25 mouse cellular contexts compared by ENCODE assay signal in genomic region chr7:76410403-76411180, GRCm38 (mm10).
A peak's percentile ranks its signal among the peaks of the same experiment; 100 is the strongest.
DNase-seq lines count a peak whose midpoint lies in the region; ATAC-seq and TF ChIP-seq lines count a peak whose summit lies in the region.
"Had no signal": no experiment of that assay in that cellular context is flagged by ENCODE, and none has a peak within 500 bp of the region (broad histone marks: within the 10 kb centered on the region; RNA-seq: fewer than 3 reads in every experiment).

No protein-coding gene starts in this region.

- TF ChIP-seq EP300 in lung, postnatal 0 days (IDR thresholded peaks at IDR 0.05), result no peak

- peak; percentile 8; the same call in 1 of the 2 replicates for ATAC-seq in lung, postnatal 0 days
- ATAC-seq in heart, embryonic 14.5 days (ENCODE audit: insufficient number of reproducible peaks, insufficient read depth, low FRiP score, low read depth), result 0 out of 2 replicates have a peak, but pooled peaks have one; percentile 31
- ATAC-seq: midbrain, embryonic 13.5 days had no signal

- TF ChIP-seq CTCF in lung, postnatal 0 days (IDR thresholded peaks at IDR 0.05), result no peak
- no peak for TF ChIP-seq CTCF in lung, adult 2 months (IDR thresholded peaks at IDR 0.05; ENCODE audit: insufficient read depth, low read length)

- H3K27me3 ChIP-seq in lung, postnatal 0 days (replicated peaks; ENCODE audit: insufficient read depth, low read length), result no peaks in the 10 kb centered on the region
- H3K27me3 ChIP-seq in heart, embryonic 14.5 days (ENCODE audit: control insufficient read depth, insufficient read depth, low read length), result no peaks in the 10 kb centered on the region
- H3K27me3 ChIP-seq: embryonic facial prominence, embryonic 13.5 days; forebrain, embryonic 12.5 days; liver, embryonic 15.5 days had no signal

- H3K27ac ChIP-seq in lung, postnatal 0 days (ENCODE audit: low read length), result no peak overlapping the region
- H3K27ac ChIP-seq in heart, embryonic 14.5 days (replicated peaks in 1 of 2; ENCODE audit: control insufficient read depth in 1 of 2, insufficient read depth in 1 of 2, low read depth in 2 of 2, low read length in 2 of 2), result peak overlapping the region; percentile 47 to 53
- H3K27ac ChIP-seq: embryonic facial prominence, embryonic 13.5 days; forebrain, embryonic 12.5 days; hindbrain, embryonic 14.5 days; limb, embryonic 10.5 days; liver, embryonic 15.5 days; midbrain, embryonic 13.5 days had no signal

- H3K36me3 ChIP-seq in lung, postnatal 0 days (ENCODE audit: insufficient read depth, low read length), result no peaks in the 10 kb centered on the region
- H3K36me3 ChIP-seq in heart, embryonic 14.5 days (ENCODE audit: control insufficient read depth, insufficient read depth, low read length), result no peaks in the 10 kb centered on the region
- H3K36me3 ChIP-seq: embryonic facial prominence, embryonic 13.5 days; forebrain, embryonic 12.5 days; limb, embryonic 10.5 days; liver, embryonic 15.5 days; midbrain, embryonic 13.5 days had no signal

- no peak overlapping the region for H3K9ac ChIP-seq in lung, postnatal 0 days (replicated peaks; ENCODE audit: low read depth)
- peak overlapping the region; percentile 41; the same call in 1 of the 2 replicates for H3K9ac ChIP-seq in heart, embryonic 14.5 days (ENCODE audit: low read length)
- H3K9ac ChIP-seq: embryonic facial prominence, embryonic 13.5 days; forebrain, embryonic 12.5 days; hindbrain, embryonic 14.5 days; liver, embryonic 15.5 days; midbrain, embryonic 13.5 days had no signal

- no peaks in the 10 kb centered on the region for H3K9me3 ChIP-seq in lung, postnatal 0 days (ENCODE audit: low read length)
- H3K9me3 ChIP-seq in heart, embryonic 14.5 days (ENCODE audit: control insufficient read depth, low read length), result no peaks in the 10 kb centered on the region
- H3K9me3 ChIP-seq: embryonic facial prominence, embryonic 13.5 days; forebrain, embryonic 12.5 days; limb, embryonic 10.5 days; liver, embryonic 15.5 days; midbrain, embryonic 13.5 days had no signal

- 48% methylated on average over 9 of the region's 9 CpGs for WGBS in lung, postnatal 0 days
- WGBS in lung, adult 2 months, result 54% methylated on average over 9 of the region's 9 CpGs
- WGBS in heart, embryonic 14.5 days, result 15% methylated on average over 9 of the region's 9 CpGs

- DNase-seq in adrenal gland, adult 2 months, result peak; percentile 29
- DNase-seq in adrenal gland, adult 8-10 months, result no peak
- peak; percentile 23 for DNase-seq in lung, postnatal 0 days (ENCODE audit: low spot score)
- DNase-seq in lung, adult 2 months, result no peak
- peak; percentile 27 for DNase-seq in heart, postnatal 4 days
- DNase-seq in kidney, adult 9 months, result no peak
- no peak for DNase-seq in ovary, adult 18-20 months (ENCODE audit: low spot score)
- DNase-seq: cerebellum, adult 2 months; cerebellum, postnatal 36 days; embryo, embryonic 11 days; kidney, adult 8-10 months; kidney, postnatal 14 days; liver; lung, postnatal 10 days; right cerebral cortex, postnatal 25 days; spleen, adult 18-20 months; thymus, postnatal 14 days had no signal

- no peaks in the 10 kb centered on the region for H3K4me1 ChIP-seq in lung, postnatal 0 days (ENCODE audit: insufficient read depth, low read depth, low read length)
- H3K4me1 ChIP-seq in lung, adult 2 months (ENCODE audit: control insufficient read depth, insufficient read depth, low read length), result no peaks in the 10 kb centered on the region
- H3K4me1 ChIP-seq in heart, embryonic 14.5 days (ENCODE audit: control insufficient read depth in 2 of 2, insufficient read depth in 2 of 2, low read length in 2 of 2), result peaks cover 3 to 14% of the 10 kb centered on the region in 2 experiments; a peak in 3 of 4 replicates
- H3K4me1 ChIP-seq: embryonic facial prominence, embryonic 13.5 days; limb, embryonic 10.5 days; liver, embryonic 15.5 days had no signal

- no peak for TF ChIP-seq POLR2A in lung, adult 2 months (IDR thresholded peaks at IDR 0.05; ENCODE audit: borderline replicate concordance, extremely low read depth, low read depth, low read length)

- H3K4me3 ChIP-seq in lung, postnatal 0 days (ENCODE audit: low read depth, low read length), result no peak overlapping the region
- H3K4me3 ChIP-seq in lung, adult 2 months (replicated peaks; ENCODE audit: extremely low read depth, low read depth, low read length), result no peak overlapping the region
- H3K4me3 ChIP-seq in heart, embryonic 14.5 days (ENCODE audit: control insufficient read depth in 1 of 2, insufficient read depth in 1 of 2, low read depth in 1 of 2, low read length in 2 of 2), result peak overlapping the region in 1 of 2 experiments; percentile 18; a peak in 2 of 4 replicates
- H3K4me3 ChIP-seq: embryonic facial prominence, embryonic 13.5 days; erythroblast, embryonic 14.5 days; forebrain, embryonic 12.5 days; limb, embryonic 10.5 days; liver, embryonic 15.5 days; midbrain, embryonic 13.5 days had no signal

- H3K4me2 ChIP-seq in lung, postnatal 0 days (replicated peaks; ENCODE audit: low read depth, low read length), result peak overlapping the region; percentile 22
- peak overlapping the region; percentile 58 for H3K4me2 ChIP-seq in heart, embryonic 14.5 days (ENCODE audit: low read length)
- H3K4me2 ChIP-seq: embryonic facial prominence, embryonic 13.5 days; forebrain, embryonic 12.5 days; hindbrain, embryonic 14.5 days; liver, embryonic 15.5 days; midbrain, embryonic 13.5 days had no signal

Comparison
In these comparisons a context has a peak if more than half of its experiments do, and no peak if none do; other contexts are left out.
1. DNase-seq: peak in adrenal gland, adult 2 months (single experiment), lung, postnatal 0 days (single experiment) and heart, postnatal 4 days (single experiment); none in adrenal gland, adult 8-10 months (single experiment), lung, adult 2 months (single experiment), kidney, adult 9 months (single experiment) and ovary, adult 18-20 months (single experiment).